Mouse (Mus musculus) CD4-positive naive resting alpha-beta T cell, adult 57 days (primary cell): ENCODE data around the gene 5430419D17Rik. TPM values are rescaled to one million over a fixed set of nuclear protein-coding genes. Genes with fewer than 3 reads are reported as not detected.

Experiments used
- total RNA-seq: library from RNA; stranded (reverse); gene quantifications from one replicate; pipeline ENCODE4 v1.2.4, GENCODE M21; 2023

The 5430419D17Rik gene
- not detected for total RNA-seq

GRCm38 (mm10) chr7:131174121-131174520 is at the start of gene 5430419D17Rik:
Gene 5430419D17Rik, plus strand, starts transcription at chr7:131174402.

GRCm38 (mm10) chr7:131146214-131146613 is 28.0 kb upstream of the 5430419D17Rik start, which contains the start of gene 4933402N03Rik:
Gene 4933402N03Rik, minus strand, starts transcription at chr7:131146314.

GRCm38 (mm10) chr7:131322192-131322591 is 148.0 kb downstream of the 5430419D17Rik start, which contains the start of gene Cuzd1:
Gene Cuzd1, minus strand, starts transcription at chr7:131322292.

GRCm38 (mm10) chr7:131329416-131329815 is 155.2 kb downstream of the 5430419D17Rik start, which contains the start of gene Fam24b:
Gene Fam24b, minus strand, starts transcription at chr7:131329516.

GRCm38 (mm10) chr7:131333564-131333963 is 159.4 kb downstream of the 5430419D17Rik start, which contains the start of gene Fam24a:
Gene Fam24a, plus strand, starts transcription at chr7:131333864.

Other genes starting within 250 kb of the 5430419D17Rik start
- gene Htra1, start 238.3 kb upstream of the 5430419D17Rik start, total RNA-seq = 1.6 TPM
- 20.5 TPM for gene Dmbt1, start 142.3 kb upstream of the 5430419D17Rik start, total RNA-seq
- not detected for gene 4933402N03Rik, start 28.1 kb upstream of the 5430419D17Rik start, total RNA-seq
- not detected for gene Cuzd1, start 147.9 kb downstream of the 5430419D17Rik start, total RNA-seq
- not detected for gene Fam24b, start 155.1 kb downstream of the 5430419D17Rik start, total RNA-seq
- not detected for gene Fam24a, start 159.5 kb downstream of the 5430419D17Rik start, total RNA-seq
- 20.5 TPM for gene 2310057M21Rik, start 188.4 kb downstream of the 5430419D17Rik start, total RNA-seq
- gene Pstk, start 196.7 kb downstream of the 5430419D17Rik start, total RNA-seq = 37.4 TPM
- gene Ikzf5, start 236.1 kb downstream of the 5430419D17Rik start, total RNA-seq = 67.2 TPM
- gene Acadsb, start 236.2 kb downstream of the 5430419D17Rik start, total RNA-seq = 22.0 TPM